Mouse (Mus musculus): ENCODE results near the gene Ptgfrn.

The Ptgfrn gene

GRCm38 (mm10) chr3:101078344-101078743, 31.7 kb downstream of the Ptgfrn start:
- DNase-seq, result peak in 1 of 2 experiments; percentile 45

GRCm38 (mm10) chr3:101077710-101078100, 32.4 kb downstream of the Ptgfrn start:
- no peak for DNase-seq

- DNase-seq, result peak in 1 of 2 experiments; percentile 58
Observed at GRCm38 (mm10) chr3:101076966-101077709, 32.9 kb downstream of the Ptgfrn start.

GRCm38 (mm10) chr3:101075866-101076265, 34.2 kb downstream of the Ptgfrn start:
- DNase-seq, result no peak

GRCm38 (mm10) chr3:101073384-101073783, 36.7 kb downstream of the Ptgfrn start:
- no peak for DNase-seq

- DNase-seq, result peak; percentile 72 to 84
Observed at GRCm38 (mm10) chr3:101072506-101073215, 37.4 kb downstream of the Ptgfrn start.

GRCm38 (mm10) chr3:101071576-101071975, 38.5 kb downstream of the Ptgfrn start:
- DNase-seq, result no peak

- peak in 1 of 2 experiments; percentile 38 for DNase-seq
Observed at GRCm38 (mm10) chr3:101070796-101071235, 39.3 kb downstream of the Ptgfrn start.

GRCm38 (mm10) chr3:101070230-101070795, 39.8 kb downstream of the Ptgfrn start:
- DNase-seq, result peak; percentile 53 to 72

GRCm38 (mm10) chr3:101068701-101069100, 41.4 kb downstream of the Ptgfrn start:
- DNase-seq, result no peak

GRCm38 (mm10) chr3:101066175-101066574, 43.9 kb downstream of the Ptgfrn start:
- peak in 1 of 2 experiments; percentile 26 for DNase-seq

- DNase-seq, result no peak
Observed at GRCm38 (mm10) chr3:101061865-101062585, 48.1 kb downstream of the Ptgfrn start.

- peak in 1 of 2 experiments; percentile 53 for DNase-seq
Observed at GRCm38 (mm10) chr3:101059214-101059613, 50.9 kb downstream of the Ptgfrn start.

GRCm38 (mm10) chr3:101058203-101058602, 51.9 kb downstream of the Ptgfrn start:
- no peak for DNase-seq

- DNase-seq, result no peak
Observed at GRCm38 (mm10) chr3:101055216-101055615, 54.9 kb downstream of the Ptgfrn start.

- DNase-seq, result no peak
Observed at GRCm38 (mm10) chr3:101051601-101052000, 58.5 kb downstream of the Ptgfrn start.

GRCm38 (mm10) chr3:101049997-101050396, 60.1 kb downstream of the Ptgfrn start:
- DNase-seq, result no peak

GRCm38 (mm10) chr3:101048781-101049180, 61.3 kb downstream of the Ptgfrn start:
- DNase-seq, result no peak

GRCm38 (mm10) chr3:101047586-101048275, 62.3 kb downstream of the Ptgfrn start:
- peak; percentile 84 to 90 for DNase-seq

- DNase-seq, result peak in 1 of 2 experiments; percentile 38
Observed at GRCm38 (mm10) chr3:101045431-101045830, 64.6 kb downstream of the Ptgfrn start.

- no peak for DNase-seq
Observed at GRCm38 (mm10) chr3:101044686-101045085, 65.4 kb downstream of the Ptgfrn start.

- no peak for DNase-seq
Observed at GRCm38 (mm10) chr3:101041997-101042396, 68.1 kb downstream of the Ptgfrn start.
